Mouse (Mus musculus): ENCODE measurements around the gene Ldlrad2.
A peak's percentile ranks its signal among the peaks of the same experiment; 100 is the strongest.
"Not testable (repeated sequence)": the region's sequence is repeated elsewhere in the genome, so short reads cannot be mapped to it uniquely, and the experiment has no call there.

Gene Ldlrad2

GRCm38 (mm10) chr4:137574469-137574868, at the start of gene Ldlrad2:
Gene Ldlrad2, minus strand, starts transcription at chr4:137574569.
- no peak for DNase-seq

DNA sequence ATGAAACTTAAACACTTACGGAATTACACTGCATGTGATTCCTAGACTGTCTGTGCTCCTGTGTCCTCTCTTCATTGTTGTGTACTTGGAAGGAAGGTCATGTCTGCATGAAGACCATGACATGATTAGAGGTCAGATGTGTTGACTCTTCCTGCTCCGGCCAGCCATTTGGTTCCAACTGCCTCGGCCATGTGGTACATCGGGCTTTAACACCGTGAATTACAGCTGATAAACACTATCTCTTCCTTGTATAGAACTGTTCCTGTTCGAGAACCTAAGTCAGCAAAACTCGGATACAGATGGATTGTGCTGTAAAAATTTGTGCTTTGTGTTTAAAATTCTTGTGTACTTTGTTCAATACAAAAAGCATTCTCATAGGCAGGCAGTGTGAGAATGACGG, 48.5 kb upstream of the Ldlrad2 start:
- DNase-seq: no peak

- no peak for DNase-seq
Observed at GRCm38 (mm10) chr4:137610256-137610655, 35.9 kb upstream of the Ldlrad2 start.

DNA sequence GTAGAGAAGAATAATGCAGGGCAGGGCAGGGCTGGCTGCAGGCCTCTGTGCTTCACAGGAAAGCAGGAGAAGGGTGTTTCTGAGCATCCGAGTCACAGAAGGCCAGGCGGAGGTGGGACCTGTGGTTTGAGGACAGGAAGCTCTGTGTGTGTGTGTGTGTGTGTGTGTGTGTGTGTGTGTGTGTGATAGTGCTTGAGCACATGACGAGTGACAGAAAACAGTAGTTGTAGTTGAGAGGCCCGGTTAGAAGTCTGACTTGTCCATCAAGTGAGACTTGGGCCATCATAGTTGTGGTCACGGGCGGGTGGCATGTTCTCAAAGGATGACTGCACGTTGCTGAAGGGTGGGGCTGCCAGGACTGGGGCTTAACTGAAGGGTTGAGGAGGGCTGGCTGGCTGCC, 35.3 kb upstream of the Ldlrad2 start:
- DNase-seq: no peak

- no peak for DNase-seq
Observed at GRCm38 (mm10) chr4:137609281-137609680, 34.9 kb upstream of the Ldlrad2 start.

- DNase-seq: no peak
Observed at GRCm38 (mm10) chr4:137607023-137607422, 32.7 kb upstream of the Ldlrad2 start.

- no peak for DNase-seq
Observed at GRCm38 (mm10) chr4:137603449-137604171, 29.2 kb upstream of the Ldlrad2 start.

GRCm38 (mm10) chr4:137598577-137598976, 24.2 kb upstream of the Ldlrad2 start:
- DNase-seq: no peak

- DNase-seq: no peak
Observed at GRCm38 (mm10) chr4:137597098-137597630, 22.8 kb upstream of the Ldlrad2 start.

DNA sequence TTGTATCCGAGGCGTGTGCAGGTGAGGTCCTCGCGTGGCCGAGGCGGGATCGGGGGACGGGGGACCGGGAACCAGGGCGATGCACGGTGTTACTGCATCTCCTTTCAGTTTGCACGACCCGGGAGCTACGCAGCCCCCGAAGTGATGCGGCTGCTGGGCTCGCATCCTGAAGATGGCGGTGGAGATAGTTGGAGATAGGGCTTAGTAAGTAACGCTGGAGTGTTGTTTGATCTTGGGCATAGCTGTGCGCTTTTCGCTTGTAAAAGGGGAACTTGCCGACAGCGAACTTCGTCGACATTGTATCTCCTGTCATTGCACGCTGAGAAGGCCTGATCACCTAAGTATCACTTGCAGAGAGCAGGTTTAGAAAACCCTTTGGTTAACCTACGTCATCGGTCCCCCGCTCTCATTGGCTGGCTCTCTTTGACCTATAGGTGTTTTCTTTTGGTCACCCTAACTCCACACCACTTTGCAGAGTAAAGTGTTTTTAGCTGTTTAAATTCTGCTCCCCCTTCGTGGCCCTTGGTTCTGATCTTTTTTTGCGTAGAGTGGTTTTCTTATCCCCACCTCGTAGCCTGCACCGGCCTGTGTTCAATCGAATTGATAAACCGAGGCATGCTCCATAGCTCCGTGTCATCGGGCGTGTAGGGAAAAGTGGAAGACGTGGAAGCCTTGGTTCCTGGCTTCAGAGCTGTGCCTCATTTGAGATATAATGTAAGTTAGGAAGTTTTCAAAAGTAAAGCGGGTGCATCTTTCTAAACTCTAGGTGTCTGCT, 20.3 kb upstream of the Ldlrad2 start:
- DNase-seq: peak in 1 of 2 experiments; percentile 18

DNA sequence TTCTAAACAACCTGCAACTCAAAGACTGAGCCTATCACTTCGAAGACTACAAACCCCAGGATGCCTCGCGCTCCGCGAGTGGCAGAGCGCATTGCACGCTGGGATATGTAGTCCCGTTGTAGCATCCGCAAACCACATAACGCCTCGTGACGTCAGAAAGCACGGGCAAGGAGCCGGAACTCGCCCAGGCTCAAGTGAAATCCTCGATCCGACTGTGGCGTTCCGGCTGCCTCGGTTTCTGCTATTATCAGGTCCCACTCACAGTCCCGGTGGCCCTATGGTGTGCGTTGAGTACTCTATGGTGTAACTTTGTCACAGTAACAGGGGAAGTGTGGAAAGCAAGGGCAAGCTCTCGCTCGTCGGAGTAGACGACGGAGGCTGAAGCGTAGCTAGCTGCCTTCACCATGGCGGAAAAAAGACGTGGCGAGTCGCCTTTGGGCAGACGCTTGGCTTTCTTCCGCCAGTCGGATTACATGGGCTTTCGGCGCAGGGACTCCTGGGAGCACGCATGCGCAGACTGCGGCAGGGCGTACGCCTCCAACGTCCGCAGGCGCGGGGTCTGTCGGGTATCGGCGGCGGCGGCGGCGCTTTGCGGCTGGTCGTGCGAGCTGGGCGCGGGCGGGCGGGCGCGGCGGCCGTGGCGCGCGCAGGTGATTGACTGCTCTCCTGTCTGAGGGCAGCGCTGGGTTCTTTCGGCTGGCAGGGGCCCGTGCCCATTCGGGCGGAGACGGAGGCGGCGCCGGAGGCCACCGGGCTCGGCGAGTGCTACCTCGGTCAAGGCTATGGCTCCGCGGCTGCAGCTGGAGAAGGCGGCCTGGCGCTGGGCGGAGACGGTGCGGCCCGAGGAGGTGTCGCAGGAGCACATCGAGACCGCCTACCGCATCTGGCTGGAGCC, 19.5 kb upstream of the Ldlrad2 start, which contains the start of gene Usp48:
Usp48 (plus strand) TSS at position 155 of the 895 bp plus-strand sequence.
- peak; percentile 100 for DNase-seq

GRCm38 (mm10) chr4:137590961-137591360, 16.6 kb upstream of the Ldlrad2 start:
- peak; percentile 35 to 60 for DNase-seq

- no peak for DNase-seq
Observed at GRCm38 (mm10) chr4:137589586-137589985, 15.2 kb upstream of the Ldlrad2 start.

DNA sequence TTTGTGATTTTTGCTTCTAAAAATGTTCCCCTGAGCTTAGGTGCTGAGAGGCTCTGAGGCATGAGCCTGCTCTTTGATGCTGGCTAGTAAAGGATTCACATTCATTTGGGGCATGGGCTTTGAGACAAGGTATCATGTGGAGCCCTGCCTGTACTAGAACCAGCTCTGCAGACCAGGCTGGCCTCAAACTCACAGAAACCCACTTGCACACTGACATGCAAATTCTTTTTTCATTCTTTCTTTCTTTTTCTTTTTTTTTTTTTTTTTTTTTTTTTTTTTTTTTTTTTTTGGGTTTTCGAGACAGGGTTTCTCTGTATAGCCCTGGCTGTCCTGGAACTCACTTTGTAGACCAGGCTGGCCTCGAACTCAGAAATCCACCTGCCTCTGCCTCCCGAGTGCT, 14.7 kb upstream of the Ldlrad2 start:
- not testable (repeated sequence) for DNase-seq

GRCm38 (mm10) chr4:137581815-137582214, 7.4 kb upstream of the Ldlrad2 start:
- peak in 1 of 2 experiments; percentile 29 for DNase-seq

- no peak for DNase-seq
Observed at GRCm38 (mm10) chr4:137580299-137580698, 5.9 kb upstream of the Ldlrad2 start.

- no peak for DNase-seq
Observed at GRCm38 (mm10) chr4:137579789-137580188, 5.4 kb upstream of the Ldlrad2 start.

GRCm38 (mm10) chr4:137578181-137578845, 3.9 kb upstream of the Ldlrad2 start:
- peak; percentile 79 to 82 for DNase-seq

DNA sequence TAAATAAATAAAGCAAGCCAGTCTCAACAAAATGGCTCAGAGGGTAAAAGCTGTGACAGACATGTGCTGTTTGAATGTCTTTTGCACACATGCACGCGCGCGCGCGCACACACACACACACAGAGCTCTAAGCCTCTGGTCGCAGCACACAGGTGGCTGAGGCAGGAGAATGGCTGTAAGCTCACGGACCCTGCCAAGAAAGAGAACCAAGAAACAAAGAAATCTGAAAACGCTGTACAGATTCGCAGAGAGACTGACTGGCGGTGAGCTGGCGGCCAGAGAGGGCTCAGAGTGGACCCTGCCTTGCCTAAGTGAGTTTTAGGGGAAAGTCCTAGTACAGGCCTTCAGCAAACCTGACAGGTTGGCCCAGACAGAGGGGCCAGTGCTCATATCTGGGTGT, 3.1 kb upstream of the Ldlrad2 start:
- DNase-seq: no peak

- DNase-seq: no peak
Observed at GRCm38 (mm10) chr4:137569873-137570272, 4.5 kb downstream of the Ldlrad2 start.

GRCm38 (mm10) chr4:137556673-137557210, 17.6 kb downstream of the Ldlrad2 start:
- no peak for DNase-seq

- DNase-seq: peak; percentile 51 to 68
Observed at GRCm38 (mm10) chr4:137553466-137553865, 20.9 kb downstream of the Ldlrad2 start.

Measured in cerebellum, postnatal 14 days (tissue).